Mouse (Mus musculus) MN1 (cell line): ENCODE data around the gene Gad2.
"Not testable (repeated sequence)": the region's sequence is repeated elsewhere in the genome, so short reads cannot be mapped to it uniquely, and the experiment has no call there.

ENCODE experiments used
- DNase-seq: peaks from one replicate; pipeline ENCODE4 v3.0.0-alpha.2; 2016; ENCODE audit warnings: low spot score

The Gad2 gene

DNA sequence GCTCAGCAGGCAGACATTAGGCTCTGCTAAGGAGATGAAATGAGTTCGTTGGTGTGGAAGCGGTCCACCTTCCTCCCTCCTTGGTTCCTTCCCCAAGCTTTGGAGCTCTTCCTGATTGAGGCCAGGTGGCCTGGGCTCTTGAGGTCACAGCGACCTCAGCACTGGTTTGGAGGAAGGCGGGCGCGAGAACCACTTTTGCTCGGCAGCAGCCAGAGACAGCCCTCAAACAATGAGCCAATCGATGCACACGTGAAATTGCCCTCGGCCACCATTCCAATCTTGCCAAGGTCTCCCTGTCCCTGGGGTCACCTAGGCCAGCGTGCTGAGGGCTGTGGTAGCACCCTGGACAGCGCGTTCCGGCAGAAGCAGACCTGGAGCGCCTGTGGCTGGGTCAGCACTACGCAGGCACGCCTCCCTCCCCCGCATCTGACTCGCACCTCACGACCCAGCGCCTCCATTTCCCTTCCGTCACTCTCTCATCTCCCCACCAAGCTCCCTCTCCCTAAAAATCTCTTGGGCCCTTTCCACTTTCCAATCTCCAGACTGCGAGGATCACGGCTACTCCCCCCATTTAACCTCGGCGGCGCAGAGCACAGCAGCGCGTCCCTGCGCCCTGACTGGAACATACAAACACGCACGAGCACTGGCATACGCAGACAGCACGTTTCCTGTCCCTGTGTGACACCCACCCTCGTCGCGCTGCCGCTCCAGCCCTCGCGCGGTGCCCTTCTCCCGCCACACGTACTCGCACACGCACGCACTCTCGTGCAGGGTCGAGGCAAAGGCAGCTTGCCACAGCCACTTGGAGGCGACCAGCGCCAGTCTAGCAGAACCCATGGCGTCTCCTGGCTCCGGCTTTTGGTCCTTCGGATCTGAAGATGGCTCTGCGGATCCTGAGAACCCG, at the start of gene Gad2:
Gene Gad2 (plus strand): TSS at position 378 of the 904 bp plus-strand sequence.
- DNase-seq, result no peak

DNA sequence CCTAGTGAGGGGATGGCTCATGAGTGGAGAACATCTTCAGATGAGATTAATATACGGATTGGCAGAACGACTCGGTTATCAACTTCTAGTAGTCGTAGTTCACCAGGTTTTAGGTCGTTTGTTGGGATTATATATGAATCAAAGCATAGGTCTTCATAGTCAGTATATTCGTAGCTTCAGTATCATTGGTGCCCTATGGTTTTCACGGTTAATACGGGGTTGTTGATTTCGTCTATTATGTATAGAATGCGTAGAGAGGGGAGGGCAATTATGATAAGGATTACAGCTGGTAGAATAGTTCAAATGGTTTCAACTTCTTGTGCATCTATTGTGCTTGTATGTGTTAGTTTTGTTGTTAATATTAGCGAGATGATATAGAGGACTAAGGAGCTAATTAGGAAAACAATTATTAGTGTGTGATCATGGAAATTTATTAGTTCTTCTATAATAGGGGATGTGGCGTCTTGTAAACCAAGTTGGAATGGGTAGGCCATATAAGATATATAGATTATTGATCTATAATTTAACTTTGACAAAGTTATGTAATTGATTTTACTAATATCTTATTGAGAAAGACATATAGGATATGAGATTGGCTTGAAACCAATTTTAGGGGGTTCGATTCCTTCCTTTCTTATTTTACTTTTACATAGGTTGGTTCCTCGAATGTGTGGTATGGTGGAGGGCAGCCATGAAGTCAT, 34.4 kb upstream of the Gad2 start:
- not testable (repeated sequence) for DNase-seq

DNA sequence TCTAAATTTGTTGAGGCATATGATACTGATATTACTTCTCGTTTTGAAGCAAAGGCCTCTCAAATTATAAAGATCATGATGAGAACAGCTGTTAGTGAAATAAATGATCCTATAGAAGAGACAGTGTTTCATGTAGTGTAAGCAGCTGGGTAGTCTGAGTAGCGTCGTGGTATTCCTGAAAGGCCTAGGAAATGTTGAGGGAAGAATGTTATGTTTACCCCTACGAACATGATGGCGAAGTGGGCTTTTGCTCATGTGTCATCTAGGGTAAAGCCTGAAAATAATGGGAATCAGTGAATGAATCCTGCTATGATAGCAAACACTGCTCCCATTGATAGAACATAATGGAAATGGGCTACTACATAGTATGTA, 33.8 kb upstream of the Gad2 start:
- peak; percentile 9 for DNase-seq

DNA sequence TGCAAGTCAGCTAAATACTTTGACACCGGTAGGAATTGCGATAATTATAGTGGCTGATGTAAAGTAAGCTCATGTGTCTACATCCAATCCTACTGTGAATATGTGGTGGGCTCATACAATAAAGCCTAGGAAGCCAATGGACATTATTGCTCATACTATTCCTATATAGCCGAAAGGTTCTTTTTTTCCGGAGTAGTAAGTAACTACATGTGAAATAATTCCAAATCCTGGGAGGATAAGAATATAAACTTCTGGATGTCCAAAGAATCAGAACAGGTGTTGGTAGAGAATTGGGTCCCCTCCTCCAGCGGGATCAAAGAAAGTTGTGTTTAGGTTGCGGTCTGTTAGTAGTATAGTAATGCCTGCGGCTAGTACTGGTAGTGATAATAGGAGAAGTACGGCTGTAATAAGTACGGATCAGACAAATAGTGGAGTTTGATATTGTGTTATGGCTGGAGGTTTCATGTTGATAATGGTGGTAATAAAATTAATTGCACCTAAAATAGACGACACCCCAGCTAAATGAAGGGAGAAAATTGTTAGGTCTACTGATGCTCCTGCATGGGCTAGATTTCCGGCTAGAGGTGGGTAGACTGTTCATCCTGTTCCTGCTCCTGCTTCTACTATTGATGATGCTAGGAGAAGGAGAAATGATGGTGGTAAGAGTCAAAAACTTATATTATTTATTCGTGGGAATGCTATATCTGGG, 33.2 kb upstream of the Gad2 start:
- DNase-seq, result peak; percentile 13

DNA sequence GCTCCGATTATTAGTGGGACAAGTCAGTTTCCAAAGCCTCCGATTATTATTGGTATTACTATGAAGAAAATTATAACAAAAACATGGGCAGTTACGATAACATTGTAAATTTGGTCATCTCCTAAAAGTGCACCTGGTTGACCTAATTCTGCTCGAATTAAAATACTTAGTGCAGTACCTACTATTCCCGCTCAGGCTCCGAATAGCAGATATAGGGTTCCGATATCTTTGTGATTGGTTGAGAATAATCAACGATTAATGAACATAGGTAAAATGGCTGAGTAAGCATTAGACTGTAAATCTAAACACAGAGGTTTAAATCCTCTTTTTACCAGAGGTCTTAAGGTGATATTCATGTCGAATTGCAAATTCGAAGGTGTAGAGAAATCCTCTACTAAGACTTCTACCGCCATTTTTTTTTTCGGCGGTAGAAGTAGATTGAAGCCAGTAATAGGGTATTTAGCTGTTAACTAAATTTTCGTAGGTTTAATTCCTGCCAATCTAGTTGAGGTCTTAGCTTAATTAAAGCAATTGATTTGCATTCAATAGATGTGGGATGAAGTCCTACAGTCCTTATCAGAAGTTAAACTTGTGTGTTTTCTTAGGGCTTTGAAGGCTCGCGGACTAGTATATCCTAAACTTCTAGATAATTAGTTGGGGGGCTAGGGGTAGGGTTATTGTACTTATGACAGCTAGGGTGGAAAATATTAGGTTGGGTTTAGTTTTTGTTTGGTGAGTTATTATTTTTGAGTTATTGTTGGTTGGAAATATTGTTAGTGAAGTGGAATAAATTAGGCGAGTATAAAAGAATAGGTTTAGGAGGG, 32.4 kb upstream of the Gad2 start:
- peak; percentile 11 for DNase-seq

DNA sequence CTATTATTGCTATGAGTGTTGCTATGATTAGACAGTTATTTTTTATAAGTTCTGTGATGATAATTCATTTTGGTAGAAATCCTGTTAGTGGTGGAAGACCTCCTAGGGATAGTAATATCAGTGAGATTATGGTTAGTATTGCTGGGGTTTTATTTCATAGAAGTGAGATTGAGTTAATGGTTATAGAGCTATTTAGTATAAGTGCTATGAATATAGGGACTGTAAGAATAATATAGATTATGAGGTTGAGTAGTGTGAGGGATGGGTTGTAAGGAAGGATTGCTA, 31.9 kb upstream of the Gad2 start:
- DNase-seq, result no peak

DNA sequence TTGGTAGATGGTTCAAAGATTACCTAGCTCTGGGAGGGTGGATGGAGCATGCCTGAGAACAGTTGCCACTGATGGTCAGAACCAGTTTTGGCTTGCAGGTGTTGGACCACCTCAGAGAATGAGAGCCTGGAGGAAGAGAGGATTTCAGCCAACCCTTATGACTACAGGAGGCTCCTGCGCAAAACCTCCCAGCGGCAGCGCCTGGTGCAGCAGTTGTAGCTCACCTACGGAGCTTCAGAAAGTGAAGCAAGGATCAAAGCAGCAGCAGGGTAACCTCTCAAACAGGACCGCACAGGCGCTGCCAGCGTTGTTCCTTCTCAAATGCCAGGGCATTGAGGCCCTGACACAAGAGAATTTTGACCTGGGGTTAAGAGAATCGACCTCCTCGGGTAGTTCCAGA, 4.1 kb upstream of the Gad2 start:
- DNase-seq, result no peak

DNA sequence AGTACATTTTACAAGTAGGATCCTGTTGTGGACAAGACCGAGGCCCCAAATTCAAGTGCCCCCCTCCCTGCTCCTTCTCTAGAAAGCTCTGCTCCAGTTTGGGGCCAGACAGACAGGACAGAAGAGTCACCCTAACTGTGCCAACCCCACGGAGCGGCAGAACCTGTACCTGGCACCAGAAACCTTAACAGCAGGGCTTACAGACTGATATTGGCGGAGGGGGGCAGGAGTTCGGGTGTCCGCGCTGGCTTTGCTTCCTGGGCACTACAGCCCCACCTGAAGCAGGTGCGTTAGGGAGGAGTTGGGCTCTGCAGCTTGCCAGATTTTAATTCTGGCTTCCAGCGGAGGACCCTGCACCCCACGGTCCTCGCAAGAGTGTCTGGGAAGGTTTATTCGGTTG, 2.6 kb upstream of the Gad2 start:
- DNase-seq, result no peak

DNA sequence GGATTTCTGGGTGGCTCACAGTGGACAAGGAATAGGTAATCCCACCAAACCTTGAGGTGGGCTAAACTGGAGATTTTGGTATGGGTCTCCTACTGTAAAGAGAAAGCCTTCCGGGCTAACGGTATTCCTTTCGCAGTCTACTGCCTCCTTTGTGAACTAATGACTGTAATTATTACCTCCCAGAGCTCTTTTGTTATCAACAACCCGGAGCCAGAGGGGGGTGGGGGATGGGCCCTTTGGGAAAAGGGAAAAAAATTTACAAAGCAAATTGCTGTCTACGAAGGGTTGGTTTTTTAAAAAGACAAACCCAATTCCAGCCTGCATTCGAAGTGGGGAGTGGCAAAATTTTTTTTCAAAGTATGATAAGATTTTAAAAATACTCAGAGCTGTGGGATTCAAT, 2.0 kb upstream of the Gad2 start:
- no peak for DNase-seq

DNA sequence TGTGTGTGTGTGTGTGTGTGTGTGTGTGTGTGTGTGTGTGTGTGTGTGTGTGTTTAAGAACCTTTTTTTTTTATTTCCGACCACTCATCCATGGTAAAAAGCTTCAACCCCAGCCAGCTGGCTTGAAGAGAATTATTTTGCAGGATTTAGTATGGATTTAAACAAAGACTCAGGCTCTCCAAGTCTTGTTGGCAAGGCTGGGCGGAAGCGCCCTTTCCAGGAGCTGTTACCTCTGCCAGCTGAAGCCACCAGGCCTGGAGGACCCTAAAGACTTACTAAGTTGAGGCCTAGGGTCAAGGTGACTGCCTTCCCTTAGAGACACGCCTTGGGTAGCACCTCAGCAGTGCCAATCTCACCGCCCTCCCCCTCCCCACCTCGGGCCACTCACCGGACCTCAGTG, 1.5 kb upstream of the Gad2 start:
- DNase-seq, result no peak

DNA sequence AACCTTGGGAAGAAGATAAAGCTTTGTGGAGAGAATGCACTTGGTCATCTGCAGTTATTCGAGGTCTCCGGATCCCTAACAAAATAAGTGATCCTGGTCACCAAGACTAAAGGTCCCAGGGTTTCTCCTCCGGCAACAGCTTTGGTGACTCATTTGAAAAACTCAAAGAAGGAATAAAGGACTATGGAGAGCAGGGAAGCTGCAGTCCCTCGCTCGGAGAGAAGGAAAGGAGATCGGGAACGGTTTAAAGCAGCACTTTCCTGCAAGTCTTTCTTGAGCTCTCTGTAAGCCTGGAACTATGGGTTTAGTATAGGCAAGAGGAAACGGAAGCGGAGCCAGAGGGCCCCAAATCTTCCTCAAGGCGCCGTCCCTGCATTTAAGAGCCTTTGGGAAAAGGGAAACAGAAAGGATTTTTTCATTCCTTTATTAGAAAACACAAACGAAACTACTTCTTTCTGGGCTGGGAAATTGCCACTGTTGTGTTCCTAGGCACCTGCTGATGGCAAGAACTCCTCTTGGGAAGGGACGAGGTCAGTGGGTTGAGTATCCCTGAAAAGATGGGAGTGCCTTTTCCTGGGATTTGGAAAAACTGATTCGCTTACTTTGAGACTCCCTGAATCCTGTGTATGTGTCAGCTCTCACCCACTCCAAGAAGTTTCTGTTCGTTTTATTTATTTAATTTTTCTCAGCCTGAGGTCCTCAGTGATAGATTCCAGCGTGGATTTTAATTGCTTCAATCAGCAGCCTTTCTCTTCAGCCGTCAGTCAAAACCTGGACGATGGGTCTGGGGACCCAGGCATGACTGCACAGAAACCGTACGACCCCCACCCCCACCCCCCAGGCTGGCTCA, 802 bp upstream of the Gad2 start:
- no peak for DNase-seq

DNA sequence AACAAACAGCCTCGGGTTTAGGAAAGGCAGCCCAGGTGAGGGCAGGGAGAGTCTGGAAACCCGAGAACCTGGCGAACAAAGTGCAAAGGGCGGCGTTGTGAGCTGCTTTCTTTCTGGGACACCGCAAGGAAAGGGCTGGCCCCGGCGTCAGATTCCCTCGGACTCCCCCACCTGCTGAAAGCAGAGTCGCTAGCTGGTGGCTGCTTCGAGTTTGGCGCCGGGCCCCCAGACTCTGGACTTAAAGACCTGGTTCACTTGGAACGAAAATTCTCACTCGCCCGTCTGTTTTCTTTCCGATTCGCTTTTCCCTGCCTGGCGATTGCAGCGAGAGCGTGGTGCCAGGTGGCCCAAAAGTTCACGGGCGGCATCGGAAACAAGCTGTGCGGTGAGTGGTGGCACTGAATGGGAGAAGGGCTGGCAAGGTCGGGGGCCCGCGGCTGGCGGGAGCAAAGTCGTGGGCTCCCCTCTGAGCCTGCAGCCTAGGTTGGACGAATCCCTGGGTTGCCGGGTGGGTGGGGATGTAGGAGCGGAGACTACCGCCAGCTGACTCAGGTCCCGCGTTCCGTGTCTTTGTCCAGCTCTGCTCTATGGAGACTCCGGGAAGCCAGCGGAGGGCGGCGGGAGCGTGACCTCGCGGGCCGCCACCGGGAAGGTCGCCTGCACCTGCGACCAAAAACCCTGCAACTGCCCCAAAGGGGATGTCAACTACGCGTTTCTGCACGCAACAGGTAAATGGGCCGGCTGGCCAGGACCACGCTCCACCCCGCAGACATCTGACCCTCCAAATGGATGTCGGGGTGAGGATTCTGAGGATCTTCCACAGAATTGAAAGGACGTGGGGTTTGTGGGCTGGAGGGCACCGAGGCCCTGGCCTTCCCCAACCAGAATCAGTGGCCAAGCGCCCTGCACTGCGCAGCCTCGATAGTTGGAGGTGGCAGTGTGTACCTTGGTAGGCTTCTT, 1.4 kb downstream of the Gad2 start:
- DNase-seq, result no peak

DNA sequence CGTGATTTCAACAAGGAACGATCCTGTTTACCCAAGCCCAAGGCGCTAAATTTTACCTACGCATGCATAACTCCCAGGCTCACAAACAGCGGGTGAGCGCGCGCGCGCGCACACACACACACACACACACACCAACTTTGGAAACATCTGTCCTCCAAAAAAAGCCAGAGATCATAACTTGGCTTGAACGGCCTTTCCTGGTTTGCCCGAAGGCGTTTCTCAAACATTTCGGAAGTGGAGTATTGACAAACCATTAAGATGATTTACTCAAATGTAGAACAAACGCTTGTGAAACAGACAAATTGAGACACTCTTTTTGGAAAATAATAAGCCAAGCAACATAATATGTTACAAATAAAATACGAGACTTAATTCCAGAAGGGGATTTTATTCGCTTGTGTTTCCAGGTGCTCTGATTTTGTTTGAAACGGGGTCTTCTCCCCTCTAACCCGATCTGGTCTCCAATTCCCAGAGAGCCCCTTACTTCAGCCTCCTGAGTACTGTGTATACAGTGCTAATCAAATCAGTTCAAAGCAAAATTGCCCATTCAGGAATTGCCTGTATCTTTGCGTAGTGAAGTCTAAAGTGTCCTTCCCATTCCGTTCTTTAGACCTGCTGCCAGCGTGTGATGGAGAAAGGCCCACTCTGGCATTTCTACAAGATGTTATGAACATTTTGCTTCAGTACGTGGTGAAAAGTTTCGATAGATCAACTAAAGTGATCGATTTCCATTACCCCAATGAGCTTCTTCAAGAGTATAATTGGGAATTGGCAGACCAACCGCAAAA, 2.4 kb downstream of the Gad2 start:
- no peak for DNase-seq

DNA sequence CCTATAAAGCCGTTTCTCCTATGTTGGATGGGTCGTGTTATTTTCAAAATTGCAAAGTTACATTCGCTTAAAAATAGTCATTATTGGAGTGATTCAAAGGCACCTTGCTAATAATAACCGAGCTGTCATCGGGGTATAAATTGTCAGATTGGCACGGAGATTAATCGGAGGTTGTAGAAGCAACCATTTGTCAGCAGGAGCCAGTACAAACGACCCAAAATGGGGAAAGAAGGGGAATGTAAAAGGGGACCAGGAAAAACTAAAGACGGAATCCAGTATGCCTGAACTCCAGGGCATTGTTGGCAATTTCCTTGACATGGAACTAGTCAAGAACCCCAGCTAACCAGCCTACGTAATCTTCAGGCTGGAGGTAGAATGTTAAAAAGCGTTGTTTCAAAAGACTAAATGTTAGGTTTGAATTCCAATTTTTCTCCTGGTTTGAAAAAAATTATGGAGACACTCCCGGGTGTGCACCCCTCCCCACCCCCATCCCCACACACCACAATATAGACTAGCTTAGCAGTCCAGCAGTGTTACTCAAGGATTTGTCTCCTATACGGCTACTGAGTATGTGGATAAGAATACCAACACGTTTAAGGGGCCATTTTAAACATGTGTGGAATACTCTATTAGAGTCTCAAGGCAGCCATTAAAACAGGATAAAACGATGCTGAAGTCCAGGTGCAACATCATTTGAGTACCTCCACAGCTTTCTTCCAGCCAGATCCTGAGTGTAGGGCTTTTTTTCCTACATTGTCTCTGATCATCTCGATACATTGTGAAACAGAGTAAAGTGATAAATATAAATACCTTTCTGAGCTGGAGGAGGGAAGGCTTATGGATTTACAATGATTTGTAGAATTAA, 3.3 kb downstream of the Gad2 start:
- DNase-seq, result no peak

DNA sequence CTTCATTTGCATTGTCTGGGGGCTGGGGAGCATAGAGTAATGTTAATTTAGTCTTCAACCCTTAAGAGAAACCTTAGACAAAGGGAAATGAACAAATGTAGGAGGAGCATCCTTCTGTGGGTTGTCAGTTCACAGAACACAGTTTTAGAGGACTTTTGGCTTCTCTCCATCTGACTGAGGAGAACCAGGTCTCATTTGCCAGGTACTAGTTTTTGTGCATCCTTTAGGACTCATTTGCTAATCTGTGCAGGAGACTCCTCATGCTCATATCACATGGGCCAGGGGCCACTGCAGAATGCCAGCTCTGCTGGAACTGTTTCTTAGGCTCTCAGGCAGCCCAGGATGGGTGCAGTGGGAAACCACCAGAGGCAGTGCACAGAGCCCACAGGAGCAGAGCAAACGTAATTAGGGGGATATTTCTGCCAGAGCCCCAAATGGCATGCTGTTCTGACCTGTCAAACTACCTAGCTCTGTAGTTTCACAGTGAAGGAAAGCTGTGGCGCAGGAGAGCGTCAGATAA, 5.2 kb downstream of the Gad2 start:
- peak; percentile 13 for DNase-seq

DNA sequence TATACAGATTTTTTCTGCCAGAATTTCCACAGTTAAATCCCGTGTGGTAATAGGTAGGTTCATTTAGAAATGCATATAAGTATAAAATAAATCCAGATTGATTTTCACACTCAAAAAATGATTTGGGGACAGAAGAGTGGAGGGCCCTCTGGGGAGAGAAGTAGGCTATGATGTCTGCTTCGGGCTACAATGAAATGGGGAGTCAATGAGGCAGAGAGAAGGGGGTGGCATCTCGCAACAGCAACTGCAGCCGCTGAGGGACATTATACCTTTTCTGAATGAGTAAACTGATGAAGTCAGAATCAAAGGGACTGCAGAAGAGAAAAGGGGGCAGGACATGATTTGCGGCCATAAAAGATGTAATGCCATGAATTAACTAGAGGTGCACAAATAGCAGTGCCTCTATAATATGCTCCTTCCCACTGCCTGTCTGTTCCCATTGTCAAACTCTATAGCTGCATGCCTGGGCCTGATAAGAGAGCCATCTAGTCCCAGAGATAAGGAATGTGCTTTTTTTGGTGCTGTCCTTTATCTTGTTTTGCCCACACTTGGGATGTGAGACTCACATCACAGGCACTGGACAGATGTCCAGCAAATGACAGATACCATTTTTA, 5.9 kb downstream of the Gad2 start:
- peak; percentile 10 for DNase-seq

DNA sequence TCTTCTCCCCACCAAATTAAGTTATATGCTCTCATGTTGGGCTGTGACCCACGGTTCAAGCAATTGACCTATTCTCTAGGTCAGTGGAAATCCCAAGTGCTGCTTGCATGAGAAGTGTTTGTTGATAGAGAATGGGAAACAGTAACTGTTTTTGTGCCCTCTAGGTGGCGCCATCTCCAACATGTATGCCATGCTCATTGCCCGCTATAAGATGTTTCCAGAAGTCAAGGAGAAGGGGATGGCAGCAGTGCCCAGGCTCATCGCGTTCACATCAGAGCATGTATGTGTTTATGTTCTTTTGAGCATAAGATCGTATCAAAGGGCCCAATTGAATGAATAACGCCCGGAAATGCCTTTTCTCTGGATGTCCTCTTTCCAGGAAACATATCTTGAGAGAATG, 12.8 kb downstream of the Gad2 start:
- DNase-seq, result no peak

DNA sequence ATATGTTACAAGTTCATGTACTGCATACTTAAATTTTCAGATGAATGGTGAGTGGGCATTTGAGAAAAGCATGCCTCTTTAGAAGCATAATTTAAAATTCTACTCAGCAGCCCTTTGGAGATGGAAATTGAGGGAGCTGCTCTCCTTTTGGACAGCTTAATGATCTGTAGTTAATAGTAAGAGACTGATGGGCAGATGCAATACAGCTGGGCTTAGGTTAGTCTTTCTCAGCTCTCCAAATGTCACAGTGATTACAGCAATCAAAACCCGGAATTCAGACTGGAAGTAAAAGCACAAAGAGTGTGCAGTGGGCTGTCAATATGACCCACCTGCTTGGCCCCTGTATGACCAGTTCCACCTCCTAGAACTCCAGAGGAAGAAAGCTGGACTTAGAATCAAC, 24.1 kb downstream of the Gad2 start:
- no peak for DNase-seq
